Mouse (Mus musculus) intestine, embryonic 14.5 days (tissue): ENCODE data around the gene Frmd4a. TPM values are rescaled to one million over a fixed set of nuclear protein-coding genes. Genes with fewer than 3 reads are reported as not detected.

ENCODE experiments used
- ATAC-seq: fragments of 200-750 bp; cut with Nextera tagmentation; replicated peaks from 2 replicates; pipeline ENCODE4 v1.8.0; 2017; ENCODE audit warnings: low read depth, moderate number of reproducible peaks, moderate TSS enrichment, moderate library complexity; ENCODE audit not compliant: low FRiP score, low TSS enrichment
- DNase-seq: peaks from one replicate; pipeline ENCODE4 v3.0.0-alpha.2; 2018; ENCODE audit warnings: low spot score
- H3K27ac ChIP-seq: fragments of 300-500 bp; sonication (generic); 2 replicates; pipeline ENCODE4 v1.5.1; 2014; ENCODE audit warnings: low read depth, mild to moderate bottlenecking, control low read depth
- H3K27me3 ChIP-seq: fragments of 300-500 bp; sonication (generic); replicated peaks from 2 replicates; pipeline ENCODE4 v1.6.1; 2014; ENCODE audit warnings: low read length, control low read depth; ENCODE audit not compliant: control insufficient read depth, insufficient read depth
- H3K36me3 ChIP-seq: fragments of 300-500 bp; sonication (generic); 2 replicates; pipeline ENCODE4 v1.6.1; 2014; ENCODE audit warnings: low read length, control low read depth; ENCODE audit not compliant: control insufficient read depth, insufficient read depth
- H3K4me1 ChIP-seq: fragments of 300-500 bp; sonication (generic); replicated peaks from 2 replicates; pipeline ENCODE4 v1.6.1; 2014; ENCODE audit warnings: low read length, control low read depth, mixed read lengths; ENCODE audit not compliant: control insufficient read depth, insufficient read depth
- H3K4me2 ChIP-seq: fragments of 300-500 bp; sonication (generic); 2 replicates; pipeline ENCODE4 v1.6.1; 2014; ENCODE audit warnings: low read length
- H3K4me3 ChIP-seq: fragments of 300-500 bp; sonication (generic); 2 replicates; pipeline ENCODE4 v1.5.1; 2014; ENCODE audit warnings: low read depth, low read length, control low read depth, mixed read lengths
- H3K9ac ChIP-seq: fragments of 300-500 bp; sonication (generic); 2 replicates; pipeline ENCODE4 v1.6.1; 2014; ENCODE audit warnings: mild to moderate bottlenecking, low read length
- H3K9me3 ChIP-seq: fragments of 300-500 bp; sonication (generic); 2 replicates; pipeline ENCODE4 v1.6.1; 2016; ENCODE audit warnings: low read length, control low read depth; ENCODE audit not compliant: control insufficient read depth
- WGBS: fragments of 180-500 bp; shearing (Covaris S2); extraction: QIAGEN DNeasy Blood & Tissue Kit; methylation state at CpG from one replicate; pipeline ENCODE4 v1.1.7; 2014; 5-methylcytosine and 5-hydroxymethylcytosine counted together
- polyA plus RNA-seq: library from polyadenylated mRNA; unstranded; fragments of >200 nt; fragmentation: Nextera tagmentation; extraction: Ambion mirVana; gene quantifications from 2 replicates; pipeline ENCODE4 v1.2.1, GENCODE M21; 2014

Gene Frmd4a
- polyA plus RNA-seq, 1 experiment from 2014 or later: 28.8 TPM

- no peak overlapping the region for H3K27ac ChIP-seq
- H3K4me3 ChIP-seq: no peak overlapping the region
- no peaks in the 10 kb centered on the region for H3K36me3 ChIP-seq
- H3K9me3 ChIP-seq: no peaks in the 10 kb centered on the region
- H3K27me3 ChIP-seq: no peaks in the 10 kb centered on the region
- no peak overlapping the region for H3K9ac ChIP-seq
- WGBS: 64% methylated on average over 11 of the region's 11 CpGs
- no peak for DNase-seq
- H3K4me1 ChIP-seq: peaks cover 10% of the 10 kb centered on the region; the same call in 1 of the 2 replicates
- no peak for ATAC-seq
- no peak overlapping the region for H3K4me2 ChIP-seq
Measured at GRCm38 (mm10) chr2:4455097-4456025, 437.8 kb downstream of the Frmd4a start.

GRCm38 (mm10) chr2:4460897-4461296 lies 443.4 kb downstream of the Frmd4a start:
- 70% methylated on average over 5 of the region's 5 CpGs for whole genome bisulfite sequencing
- DNase-seq: no peak
- Histone ChIP-seq H3K27me3 (no peaks in the 10 kb centered on the region), H3K36me3 (no peaks in the 10 kb centered on the region), H3K27ac (no peak overlapping the region), H3K4me1 (peaks cover 12% of the 10 kb centered on the region), H3K9me3 (no peaks in the 10 kb centered on the region), H3K4me2 (no peak overlapping the region), H3K4me3 (no peak overlapping the region), H3K9ac (no peak overlapping the region)
- ATAC-seq: no peak

DNA sequence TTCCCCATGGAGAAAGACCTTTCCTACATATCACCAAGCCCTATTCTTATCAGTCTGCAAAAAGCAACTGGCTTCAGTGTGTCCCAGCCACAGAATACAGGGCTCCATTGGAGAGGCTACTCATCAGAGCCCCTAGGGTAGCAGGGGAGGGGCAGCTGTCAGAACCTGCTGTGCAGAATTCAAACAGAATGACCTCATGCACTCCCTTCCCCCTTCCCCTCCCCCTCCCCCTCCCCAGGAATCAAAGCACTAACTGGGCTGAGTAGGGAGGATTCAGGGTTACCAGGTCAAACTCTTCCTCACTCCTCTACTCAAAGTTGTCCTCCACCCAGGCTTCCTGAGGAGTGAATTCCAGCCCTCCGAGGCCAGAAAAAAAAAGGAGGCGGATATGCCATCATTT lies 444.0 kb downstream of the Frmd4a start:
- Histone ChIP-seq H3K4me3 (no peak overlapping the region), H3K9me3 (no peaks in the 10 kb centered on the region), H3K27ac (no peak overlapping the region), H3K36me3 (no peaks in the 10 kb centered on the region), H3K9ac (no peak overlapping the region), H3K4me1 (peaks cover 12% of the 10 kb centered on the region), H3K4me2 (no peak overlapping the region), H3K27me3 (no peaks in the 10 kb centered on the region)
- DNase-seq (no peak), ATAC-seq (peak; percentile 29; the same call in 1 of the 2 replicates)
- WGBS: 27% methylated on average over 2 of the region's 2 CpGs

DNA sequence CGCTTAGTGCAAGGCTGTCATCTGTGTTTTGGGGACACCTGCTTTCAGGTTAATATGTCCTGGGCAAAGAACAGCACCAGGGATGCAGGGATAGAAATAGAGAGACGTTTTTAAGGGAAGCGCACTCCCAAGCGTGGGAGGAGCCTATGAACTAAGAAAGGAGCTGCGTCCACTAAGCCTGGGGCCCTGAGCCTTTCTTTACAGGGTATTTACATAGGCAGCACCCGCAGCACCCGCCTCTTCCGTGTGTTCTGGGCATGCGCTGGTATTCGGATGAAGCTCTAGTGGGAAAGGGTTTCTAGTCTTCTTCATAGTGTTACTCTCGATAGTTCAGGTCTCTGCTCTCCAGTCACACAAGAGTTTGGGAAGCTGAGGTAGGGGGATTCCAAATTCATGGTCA lies 445.0 kb downstream of the Frmd4a start:
- ATAC-seq (0 out of 2 replicates have a peak, but pooled peaks have one; percentile 41), DNase-seq (peak; percentile 57)
- no peak overlapping the region for H3K27ac ChIP-seq
- 41% methylated on average over 11 of the region's 11 CpGs for WGBS
- H3K27me3 ChIP-seq: no peaks in the 10 kb centered on the region
- H3K9ac ChIP-seq: no peak overlapping the region
- H3K4me1 ChIP-seq: peaks cover 12% of the 10 kb centered on the region
- H3K4me2 ChIP-seq: peak overlapping the region; percentile 16; the same call in 1 of the 2 replicates
- no peaks in the 10 kb centered on the region for H3K36me3 ChIP-seq
- H3K9me3 ChIP-seq: no peaks in the 10 kb centered on the region
- H3K4me3 ChIP-seq: no peak overlapping the region

GRCm38 (mm10) chr2:4466084-4466483 lies 448.6 kb downstream of the Frmd4a start:
- Histone ChIP-seq H3K4me1 (peaks cover 9% of the 10 kb centered on the region), H3K36me3 (no peaks in the 10 kb centered on the region), H3K27me3 (no peaks in the 10 kb centered on the region), H3K9me3 (peaks cover 7% of the 10 kb centered on the region), H3K27ac (peak overlapping the region; percentile 11; the same call in 1 of the 2 replicates), H3K9ac (no peak overlapping the region), H3K4me3 (no peak overlapping the region), H3K4me2 (no peak overlapping the region)
- DNase-seq (no peak), ATAC-seq (no peak)
- 39% methylated on average over 3 of the region's 3 CpGs for WGBS

- DNase-seq: no peak
- H3K27me3 ChIP-seq: no peaks in the 10 kb centered on the region
- no peak overlapping the region for H3K4me3 ChIP-seq
- 90% methylated on average over 7 of the region's 7 CpGs for WGBS
- H3K9me3 ChIP-seq: peaks cover 7% of the 10 kb centered on the region
- no peak overlapping the region for H3K9ac ChIP-seq
- no peak overlapping the region for H3K27ac ChIP-seq
- no peaks in the 10 kb centered on the region for H3K36me3 ChIP-seq
- peaks cover 3% of the 10 kb centered on the region; the same call in 1 of the 2 replicates for H3K4me1 ChIP-seq
- no peak overlapping the region for H3K4me2 ChIP-seq
- no peak for ATAC-seq
Measured at GRCm38 (mm10) chr2:4467314-4467713, 449.8 kb downstream of the Frmd4a start.

DNA sequence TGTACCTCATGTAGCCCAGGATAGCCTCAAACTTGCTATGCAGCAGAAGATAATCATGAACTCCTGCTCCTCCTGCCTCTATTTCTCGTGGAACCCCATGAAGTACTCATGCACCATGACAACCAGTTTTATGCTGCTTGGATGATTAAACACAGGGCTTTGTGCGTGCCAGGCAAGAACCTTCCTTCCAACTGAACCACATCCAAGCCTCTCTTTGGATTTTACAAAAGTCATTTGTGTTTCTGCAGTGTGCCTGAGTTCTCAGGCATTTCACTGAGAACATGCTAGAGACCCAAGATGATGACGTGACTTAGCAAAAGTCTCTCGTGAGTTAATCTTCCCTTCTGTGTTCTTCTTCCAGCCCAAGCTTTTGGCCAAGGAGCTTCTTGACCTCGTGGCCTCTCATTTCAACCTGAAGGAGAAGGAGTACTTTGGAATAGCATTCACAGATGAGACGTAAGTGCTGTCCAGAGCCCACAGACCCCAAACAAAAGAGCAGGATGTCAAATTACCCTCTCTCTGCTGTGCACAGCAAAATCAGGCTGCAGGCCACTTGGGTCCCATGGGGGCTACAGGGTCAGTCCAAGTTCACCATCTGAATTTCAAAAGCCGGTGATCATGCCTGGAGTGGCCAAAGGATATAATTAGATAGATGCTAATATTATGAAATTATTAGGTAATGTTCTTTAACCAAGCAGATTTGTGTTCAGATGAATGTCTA lies 455.4 kb downstream of the Frmd4a start:
- H3K27ac ChIP-seq: no peak overlapping the region
- H3K27me3 ChIP-seq: no peaks in the 10 kb centered on the region
- peaks cover 9% of the 10 kb centered on the region; the same call in 1 of the 2 replicates for H3K4me1 ChIP-seq
- ATAC-seq (no peak), DNase-seq (no peak)
- peaks cover 10% of the 10 kb centered on the region; the same call in 1 of the 2 replicates for H3K36me3 ChIP-seq
- 58% methylated on average over 7 of the region's 7 CpGs for WGBS
- H3K4me2 ChIP-seq: no peak overlapping the region
- H3K4me3 ChIP-seq: no peak overlapping the region
- no peak overlapping the region for H3K9ac ChIP-seq
- H3K9me3 ChIP-seq: peaks cover 7% of the 10 kb centered on the region

GRCm38 (mm10) chr2:4473866-4474538 lies 456.5 kb downstream of the Frmd4a start:
- Histone ChIP-seq H3K4me2 (no peak overlapping the region), H3K4me1 (peaks cover 12% of the 10 kb centered on the region; the same call in 1 of the 2 replicates), H3K27ac (no peak overlapping the region), H3K27me3 (no peaks in the 10 kb centered on the region), H3K9ac (no peak overlapping the region), H3K36me3 (peaks cover 10% of the 10 kb centered on the region; the same call in 1 of the 2 replicates), H3K9me3 (peaks cover 4% of the 10 kb centered on the region), H3K4me3 (no peak overlapping the region)
- no peak for ATAC-seq
- no peak for DNase-seq
- WGBS: 71% methylated on average over 7 of the region's 8 CpGs
